Mouse (Mus musculus) kidney, adult 11 months (tissue): ENCODE results near the gene Brd4.

Experiments used
- DNase-seq: peaks from one replicate; pipeline ENCODE4 v3.0.0; 2022

Brd4 gene

GRCm38 (mm10) chr17:32277201-32277600 is 7.3 kb downstream of the Brd4 start:
- DNase-seq, result no peak

- no peak for DNase-seq
Observed at GRCm38 (mm10) chr17:32275568-32275967, 9.0 kb downstream of the Brd4 start.

GRCm38 (mm10) chr17:32269151-32269550 is 15.4 kb downstream of the Brd4 start:
- no peak for DNase-seq

- no peak for DNase-seq
Observed at GRCm38 (mm10) chr17:32268540-32268960, 16.0 kb downstream of the Brd4 start.

GRCm38 (mm10) chr17:32268096-32268495 is 16.4 kb downstream of the Brd4 start:
- DNase-seq, result no peak

GRCm38 (mm10) chr17:32267617-32268016 is 16.9 kb downstream of the Brd4 start:
- DNase-seq, result no peak

GRCm38 (mm10) chr17:32263672-32264071 is 20.9 kb downstream of the Brd4 start:
- no peak for DNase-seq

- no peak for DNase-seq
Observed at GRCm38 (mm10) chr17:32262831-32263559, 21.5 kb downstream of the Brd4 start.

GRCm38 (mm10) chr17:32258869-32259268 is 25.7 kb downstream of the Brd4 start:
- no peak for DNase-seq

- DNase-seq, result no peak
Observed at GRCm38 (mm10) chr17:32257944-32258343, 26.6 kb downstream of the Brd4 start.

GRCm38 (mm10) chr17:32257452-32257851 is 27.1 kb downstream of the Brd4 start:
- DNase-seq, result no peak

GRCm38 (mm10) chr17:32256896-32257295 is 27.6 kb downstream of the Brd4 start:
- DNase-seq, result no peak

GRCm38 (mm10) chr17:32253261-32253660 is 31.3 kb downstream of the Brd4 start:
- no peak for DNase-seq

- DNase-seq, result no peak
Observed at GRCm38 (mm10) chr17:32251827-32252470, 32.6 kb downstream of the Brd4 start.

- DNase-seq, result no peak
Observed at GRCm38 (mm10) chr17:32250066-32250465, 34.5 kb downstream of the Brd4 start.

- no peak for DNase-seq
Observed at GRCm38 (mm10) chr17:32248192-32248591, 36.3 kb downstream of the Brd4 start.

GRCm38 (mm10) chr17:32247616-32248015 is 36.9 kb downstream of the Brd4 start:
- no peak for DNase-seq

- no peak for DNase-seq
Observed at GRCm38 (mm10) chr17:32246117-32246516, 38.4 kb downstream of the Brd4 start.

- DNase-seq, result no peak
Observed at GRCm38 (mm10) chr17:32240881-32241531, 43.5 kb downstream of the Brd4 start.

- no peak for DNase-seq
Observed at GRCm38 (mm10) chr17:32238589-32238988, 45.9 kb downstream of the Brd4 start.

GRCm38 (mm10) chr17:32235534-32236191 is 48.9 kb downstream of the Brd4 start:
- DNase-seq, result peak; percentile 24

GRCm38 (mm10) chr17:32233174-32233573 is 51.3 kb downstream of the Brd4 start:
- DNase-seq, result no peak

GRCm38 (mm10) chr17:32229256-32229655 is 55.3 kb downstream of the Brd4 start:
- no peak for DNase-seq
